Mouse (Mus musculus): ENCODE results near the gene Hoxa6.
A peak's percentile ranks its signal among the peaks of the same experiment; 100 is the strongest.

The Hoxa6 gene

GRCm38 (mm10) chr6:52177061-52177735, 31.3 kb downstream of the Hoxa6 start, which contains the start of gene 5730596B20Rik:
5730596B20Rik (plus strand) TSS chr6:52177498.
- DNase-seq (ENCODE audit: low spot score): no peak

- DNase-seq (ENCODE audit: low spot score): no peak
Measured at GRCm38 (mm10) chr6:52176391-52176790, 32.1 kb downstream of the Hoxa6 start.

- DNase-seq (ENCODE audit: low spot score): no peak
Measured at GRCm38 (mm10) chr6:52175864-52176263, 32.7 kb downstream of the Hoxa6 start.

GRCm38 (mm10) chr6:52174968-52175751, 33.4 kb downstream of the Hoxa6 start:
- DNase-seq (ENCODE audit: low spot score): no peak

- no peak for DNase-seq (ENCODE audit: low spot score)
Measured at GRCm38 (mm10) chr6:52173648-52174047, 34.9 kb downstream of the Hoxa6 start.

- DNase-seq (ENCODE audit: low spot score): peak; percentile 56
Measured at GRCm38 (mm10) chr6:52172501-52172900, 36.0 kb downstream of the Hoxa6 start.

- no peak for DNase-seq (ENCODE audit: low spot score)
Measured at GRCm38 (mm10) chr6:52171938-52172337, 36.6 kb downstream of the Hoxa6 start.

- DNase-seq (ENCODE audit: low spot score): no peak
Measured at GRCm38 (mm10) chr6:52171331-52171730, 37.2 kb downstream of the Hoxa6 start.

- DNase-seq (ENCODE audit: low spot score): no peak
Measured at GRCm38 (mm10) chr6:52170898-52171223, 37.7 kb downstream of the Hoxa6 start.

- DNase-seq (ENCODE audit: low spot score): no peak
Measured at GRCm38 (mm10) chr6:52170166-52170897, 38.2 kb downstream of the Hoxa6 start.

- no peak for DNase-seq (ENCODE audit: low spot score)
Measured at GRCm38 (mm10) chr6:52169499-52170165, 38.9 kb downstream of the Hoxa6 start.

GRCm38 (mm10) chr6:52168191-52169055, 40.1 kb downstream of the Hoxa6 start:
- DNase-seq (ENCODE audit: low spot score): no peak

GRCm38 (mm10) chr6:52167736-52168161, 40.8 kb downstream of the Hoxa6 start:
- DNase-seq (ENCODE audit: low spot score): no peak

- no peak for DNase-seq (ENCODE audit: low spot score)
Measured at GRCm38 (mm10) chr6:52167176-52167575, 41.3 kb downstream of the Hoxa6 start.

GRCm38 (mm10) chr6:52166431-52167077, 42.0 kb downstream of the Hoxa6 start:
- no peak for DNase-seq (ENCODE audit: low spot score)

- DNase-seq (ENCODE audit: low spot score): no peak
Measured at GRCm38 (mm10) chr6:52165441-52166370, 42.8 kb downstream of the Hoxa6 start.

- DNase-seq (ENCODE audit: low spot score): no peak
Measured at GRCm38 (mm10) chr6:52164626-52165440, 43.7 kb downstream of the Hoxa6 start, which contains the start of gene Hoxa2. Hoxa2 (minus strand) TSS chr6:52164831.

GRCm38 (mm10) chr6:52164051-52164625, 44.4 kb downstream of the Hoxa6 start:
- DNase-seq (ENCODE audit: low spot score): no peak

Data from ovary, adult 18-20 months (tissue).